Mouse (Mus musculus) cortical plate, adult 2 months (tissue): Measurements from ENCODE around the gene Slc22a23. TPM values are rescaled to one million over a fixed set of nuclear protein-coding genes. Genes with fewer than 3 reads are reported as not detected.

ENCODE experiments used
- H3K27ac ChIP-seq: fragments of 200-500 bp; 2 replicates; pipeline ENCODE4 v1.5.1; 2012; ENCODE audit warnings: low read length, control low read depth, inconsistent platforms; ENCODE audit not compliant: insufficient read depth
- H3K4me1 ChIP-seq: fragments of 200-500 bp; 2 replicates; pipeline ENCODE4 v1.6.1; 2011; ENCODE audit warnings: low read length; ENCODE audit not compliant: control insufficient read depth, insufficient read depth
- H3K4me3 ChIP-seq: fragments of 200-500 bp; 2 replicates; pipeline ENCODE4 v1.5.1; 2011; ENCODE audit warnings: mild to moderate bottlenecking, low read length, control low read depth; ENCODE audit not compliant: insufficient read depth
- CTCF ChIP-seq: fragments of 200-500 bp; IDR thresholded peaks from 2 replicates; pipeline ENCODE4 v1.5.1; 2011; ENCODE audit warnings: mild to moderate bottlenecking, control low read depth, low read length; ENCODE audit not compliant: insufficient read depth; ENCODE audit errors: extremely low read depth
- POLR2A ChIP-seq: fragments of 200-500 bp; IDR thresholded peaks from 2 replicates; pipeline ENCODE4 v1.6.1; 2011; ENCODE audit warnings: mild to moderate bottlenecking, low read length, control low read depth; ENCODE audit not compliant: insufficient read depth; ENCODE audit errors: extremely low read depth
- polyA plus RNA-seq: library from polyadenylated mRNA; depleted of rRNA; stranded (reverse); fragments of >200 nt; gene quantifications from 2 replicates; pipeline ENCODE4 v1.2.3, GENCODE M21; 2012

The Slc22a23 gene
- polyA plus RNA-seq, 1 experiment: 54.4 TPM

DNA sequence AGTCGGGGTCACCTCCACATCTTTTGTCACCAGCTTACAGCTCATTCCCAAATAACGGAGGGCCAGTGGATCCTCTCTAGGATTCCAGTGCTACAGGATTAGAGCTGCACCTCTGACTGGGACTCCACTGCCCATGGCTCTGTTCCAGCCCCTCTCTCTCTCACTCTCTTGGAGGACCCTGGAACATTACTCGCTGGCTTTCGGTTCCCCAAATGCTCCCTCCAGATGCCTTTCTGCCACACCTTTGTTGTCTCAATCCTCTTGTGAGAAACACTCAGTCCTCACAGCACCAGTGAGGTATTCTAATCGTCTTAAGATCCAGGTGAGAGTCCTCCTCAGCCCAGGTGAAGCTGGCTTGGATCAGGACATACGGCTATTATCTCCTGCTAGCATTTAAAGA is 99.8 kb downstream of the Slc22a23 start:
- H3K4me3 ChIP-seq: no peak overlapping the region
- H3K4me1 ChIP-seq: peaks cover 12% of the 10 kb centered on the region
- H3K27ac ChIP-seq: 0 out of 2 replicates have a peak overlapping the region, but pooled peaks have one; percentile 14
- TF ChIP-seq CTCF (no peak), POLR2A (no peak)

DNA sequence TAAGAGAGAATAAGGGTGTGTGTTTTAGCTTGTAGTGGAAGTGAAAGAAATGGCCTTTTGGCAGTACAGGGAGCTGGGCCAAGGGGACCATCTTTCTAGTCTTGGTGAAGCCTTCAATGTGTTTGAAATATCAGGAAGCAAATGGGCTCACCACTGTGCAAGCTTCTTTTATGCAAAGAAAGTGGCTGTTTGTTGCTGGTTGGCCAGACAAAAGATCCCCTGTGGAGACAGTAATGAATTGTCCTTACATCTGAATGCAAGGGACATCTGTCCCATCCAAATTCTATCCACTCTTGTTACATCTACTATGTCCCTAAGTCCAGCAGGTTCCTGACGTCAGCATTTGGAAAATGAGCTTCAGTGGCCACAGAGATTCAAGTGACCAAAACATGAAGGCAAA is 100.8 kb downstream of the Slc22a23 start:
- Histone ChIP-seq H3K4me3 (no peak overlapping the region), H3K4me1 (peaks cover 9% of the 10 kb centered on the region), H3K27ac (no peak overlapping the region)
- no peak for TF ChIP-seq POLR2A
- TF ChIP-seq CTCF: no peak

DNA sequence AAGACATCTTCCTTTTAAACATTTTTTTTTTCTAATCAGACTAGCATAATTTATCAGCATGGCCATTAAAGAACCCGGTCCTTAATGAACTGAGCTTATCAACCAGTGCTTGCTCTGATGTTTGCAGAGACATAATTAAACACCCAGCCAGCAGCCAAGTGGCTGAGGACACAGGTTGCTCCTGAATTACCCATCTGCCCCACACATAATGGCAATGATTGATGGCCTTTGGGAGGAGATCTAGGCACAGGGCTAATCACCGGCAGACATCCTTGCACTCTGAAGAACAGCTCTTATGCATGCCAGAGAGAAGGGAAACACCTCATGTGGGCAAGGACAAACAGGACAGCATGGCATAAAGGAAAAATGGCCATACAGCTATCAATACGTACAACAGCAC is 102.8 kb downstream of the Slc22a23 start:
- H3K4me1 ChIP-seq: peaks cover 8% of the 10 kb centered on the region
- TF ChIP-seq POLR2A (no peak), CTCF (no peak)
- no peak overlapping the region for H3K4me3 ChIP-seq
- no peak overlapping the region for H3K27ac ChIP-seq

DNA sequence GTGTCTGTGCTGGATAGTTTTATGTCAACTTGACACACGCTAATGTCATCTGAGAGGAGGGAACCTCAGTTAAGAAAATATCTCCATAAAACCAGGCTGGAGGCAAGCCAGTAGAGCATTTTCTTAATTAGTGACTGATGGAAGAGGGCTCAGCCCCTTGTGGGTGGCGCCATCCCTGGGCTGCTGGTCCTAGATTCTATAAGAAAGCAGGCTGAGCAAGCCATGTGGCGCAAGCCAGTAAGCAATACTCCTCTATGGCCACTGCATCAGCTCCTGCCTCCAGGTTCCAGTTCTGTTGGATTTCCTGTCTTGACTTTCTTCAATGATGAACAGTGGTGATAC is 104.9 kb downstream of the Slc22a23 start:
- no peak for TF ChIP-seq CTCF
- TF ChIP-seq POLR2A: no peak
- peaks cover 4% of the 10 kb centered on the region; the same call in 1 of the 2 replicates for H3K4me1 ChIP-seq
- no peak overlapping the region for H3K27ac ChIP-seq
- no peak overlapping the region for H3K4me3 ChIP-seq

DNA sequence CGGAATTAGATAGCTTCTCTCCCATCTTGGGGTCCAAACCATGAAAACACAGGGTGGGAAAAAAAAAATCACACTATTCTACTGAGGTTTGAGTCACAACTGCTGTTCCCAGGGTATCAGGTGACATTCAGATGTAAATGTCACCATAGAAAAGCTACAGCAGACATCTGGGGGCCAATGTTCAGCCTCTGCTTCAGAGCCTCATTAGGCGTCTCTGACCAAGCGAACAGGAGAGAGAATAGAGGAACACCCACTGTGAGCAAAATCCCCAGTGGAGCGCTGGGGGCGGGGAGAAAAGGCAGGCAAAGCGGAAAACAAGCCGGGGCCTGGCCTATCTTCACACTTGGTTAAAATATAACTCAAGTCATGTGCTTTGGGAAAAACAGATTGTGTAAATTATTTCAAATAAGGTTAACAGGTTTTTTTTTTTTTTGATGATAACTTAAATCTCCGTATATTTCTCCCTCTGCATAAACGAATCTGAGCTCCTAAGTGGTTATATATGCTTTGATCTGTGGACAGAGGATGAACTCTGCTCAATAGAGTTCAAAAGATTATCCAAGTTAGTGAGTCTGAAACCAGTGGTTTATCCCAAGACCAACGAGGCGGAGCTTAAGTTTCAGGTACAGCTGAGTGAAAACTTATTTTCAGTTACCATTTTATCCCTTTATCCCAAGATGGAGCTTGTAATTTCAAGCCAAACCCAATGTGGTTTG is 105.5 kb downstream of the Slc22a23 start:
- no peak overlapping the region for H3K4me3 ChIP-seq

DNA sequence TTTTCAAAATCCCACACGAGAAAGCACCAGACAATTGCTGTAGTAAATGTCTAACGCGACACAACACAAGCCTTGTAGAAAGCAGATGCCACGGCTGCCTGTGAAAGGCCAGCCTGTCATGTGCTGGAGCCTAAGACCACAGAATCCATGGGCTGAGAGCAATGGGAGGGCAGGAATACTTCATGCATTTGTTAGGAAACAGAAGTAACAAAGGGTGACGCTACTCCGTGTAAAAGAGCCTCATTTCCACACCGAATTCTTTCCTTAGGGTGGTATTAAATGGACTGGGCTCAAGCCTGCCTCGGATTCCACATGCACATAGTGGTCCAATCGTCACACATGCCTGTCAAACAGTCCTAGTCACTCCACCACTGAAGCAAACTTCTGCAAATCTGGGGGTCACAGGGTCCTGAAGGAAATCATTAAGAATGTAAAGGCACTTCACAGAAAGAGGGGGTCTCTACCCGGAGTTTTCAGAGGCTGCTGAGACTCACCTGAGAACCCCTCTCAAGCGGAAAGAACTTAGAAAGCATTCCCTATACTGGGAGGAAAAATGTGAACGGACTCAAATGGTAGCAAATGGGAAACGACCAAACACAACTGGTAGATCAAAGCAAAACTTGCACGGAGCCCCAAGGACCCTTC is 106.2 kb downstream of the Slc22a23 start:
- TF ChIP-seq CTCF: no peak
- Histone ChIP-seq H3K4me3 (no peak overlapping the region), H3K4me1 (no peaks in the 10 kb centered on the region; the same call in 1 of the 2 replicates), H3K27ac (no peak overlapping the region)

More for the DNA sequence above, 105.5 kb downstream of the Slc22a23 start:
- peaks cover 1% of the 10 kb centered on the region; the same call in 1 of the 2 replicates for H3K4me1 ChIP-seq
- no peak overlapping the region for H3K27ac ChIP-seq
- TF ChIP-seq POLR2A (no peak), CTCF (no peak)

DNA sequence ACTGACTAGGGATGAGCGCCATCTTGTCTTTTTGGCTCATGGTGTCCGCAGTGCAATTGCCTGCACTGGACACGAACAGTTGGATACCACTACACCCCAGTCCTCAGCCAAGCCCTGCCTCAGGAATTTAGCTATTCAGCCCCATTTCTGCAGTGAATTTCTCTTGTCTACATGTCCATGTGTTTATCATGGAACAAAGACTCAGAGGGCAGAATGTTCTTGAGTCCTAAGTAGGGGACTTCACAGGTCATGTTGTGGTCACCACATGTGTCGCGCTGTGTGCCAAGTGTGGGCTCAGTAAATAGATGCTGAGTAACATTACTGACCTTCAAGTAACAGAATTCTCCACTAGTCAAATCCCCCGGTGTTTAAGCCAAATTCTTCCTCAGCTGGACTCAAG is 109.9 kb downstream of the Slc22a23 start:
- no peak overlapping the region for H3K27ac ChIP-seq
- no peak for TF ChIP-seq CTCF
- TF ChIP-seq POLR2A: no peak

DNA sequence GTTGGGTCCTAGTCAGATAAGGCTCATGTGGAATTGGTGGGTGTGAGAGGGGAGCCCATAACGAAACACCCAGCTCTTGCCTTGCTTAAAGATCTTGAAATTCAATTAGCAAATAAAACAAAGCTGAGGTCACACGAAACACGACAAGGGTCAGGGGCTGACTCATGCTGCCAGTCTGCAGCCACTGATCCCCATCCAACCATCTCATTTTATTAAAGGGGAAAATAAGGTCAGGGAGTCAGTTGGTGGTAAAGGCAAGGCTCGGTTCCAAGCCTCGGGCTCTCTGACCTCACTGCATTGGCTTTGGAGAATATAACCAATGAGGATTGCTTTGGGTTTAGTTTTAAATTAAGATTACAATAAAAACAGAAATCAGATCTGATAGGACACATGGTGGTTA is 110.5 kb downstream of the Slc22a23 start:
- H3K4me3 ChIP-seq: no peak overlapping the region
- no peak overlapping the region for H3K27ac ChIP-seq
- H3K4me1 ChIP-seq: peaks cover 5% of the 10 kb centered on the region; the same call in 1 of the 2 replicates
- TF ChIP-seq POLR2A (no peak), CTCF (no peak)

More for the DNA sequence above, 109.9 kb downstream of the Slc22a23 start:
- peaks cover 4% of the 10 kb centered on the region; the same call in 1 of the 2 replicates for H3K4me1 ChIP-seq
- H3K4me3 ChIP-seq: no peak overlapping the region

DNA sequence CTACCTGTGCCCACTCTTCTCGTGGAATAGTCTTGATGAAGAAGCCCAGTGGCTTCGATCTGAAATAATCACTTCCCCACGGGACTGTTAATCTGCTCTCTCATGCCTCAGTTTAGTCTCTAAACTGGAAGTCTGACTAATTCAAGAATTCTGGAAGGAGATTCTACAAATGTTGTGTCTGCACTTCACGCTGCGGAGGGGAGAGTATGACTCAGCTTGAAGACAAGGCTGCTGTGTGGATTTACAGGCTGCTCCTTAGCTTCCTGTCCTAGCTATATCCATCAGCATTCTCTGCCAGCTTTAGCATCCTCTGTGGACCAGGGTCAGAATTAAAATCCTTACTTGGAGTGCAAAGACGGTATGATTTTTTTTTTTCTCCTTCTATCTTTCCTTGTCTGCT is 112.0 kb downstream of the Slc22a23 start:
- no peak for TF ChIP-seq POLR2A
- no peak for TF ChIP-seq CTCF
- H3K27ac ChIP-seq: no peak overlapping the region
- peaks cover 5% of the 10 kb centered on the region; the same call in 1 of the 2 replicates for H3K4me1 ChIP-seq
- H3K4me3 ChIP-seq: no peak overlapping the region

DNA sequence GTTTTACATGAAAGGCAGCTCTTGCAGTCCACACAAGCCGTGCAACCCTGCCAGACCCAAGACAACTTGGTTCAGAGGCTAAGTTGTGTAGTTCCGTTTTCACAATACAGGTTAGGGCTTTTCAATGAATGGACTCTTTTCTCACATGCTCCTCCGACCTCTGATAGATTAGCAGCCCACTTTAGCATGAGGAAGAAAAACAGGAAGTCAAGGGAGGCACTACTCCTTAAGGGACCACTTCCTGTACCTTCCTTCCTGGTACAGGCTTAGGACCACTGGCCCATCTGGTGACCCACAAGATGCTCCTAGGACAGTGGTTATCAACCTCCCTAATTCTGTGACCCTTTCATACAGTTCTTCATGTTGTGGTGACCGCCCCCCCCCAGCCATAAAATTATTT is 116.1 kb downstream of the Slc22a23 start:
- peaks cover 11% of the 10 kb centered on the region; the same call in 1 of the 2 replicates for H3K4me1 ChIP-seq
- no peak overlapping the region for H3K27ac ChIP-seq
- TF ChIP-seq CTCF (no peak), POLR2A (no peak)
- H3K4me3 ChIP-seq: no peak overlapping the region
